Comparison of ENCODE assay signal across 8 mouse cellular contexts in the genomic region with DNA sequence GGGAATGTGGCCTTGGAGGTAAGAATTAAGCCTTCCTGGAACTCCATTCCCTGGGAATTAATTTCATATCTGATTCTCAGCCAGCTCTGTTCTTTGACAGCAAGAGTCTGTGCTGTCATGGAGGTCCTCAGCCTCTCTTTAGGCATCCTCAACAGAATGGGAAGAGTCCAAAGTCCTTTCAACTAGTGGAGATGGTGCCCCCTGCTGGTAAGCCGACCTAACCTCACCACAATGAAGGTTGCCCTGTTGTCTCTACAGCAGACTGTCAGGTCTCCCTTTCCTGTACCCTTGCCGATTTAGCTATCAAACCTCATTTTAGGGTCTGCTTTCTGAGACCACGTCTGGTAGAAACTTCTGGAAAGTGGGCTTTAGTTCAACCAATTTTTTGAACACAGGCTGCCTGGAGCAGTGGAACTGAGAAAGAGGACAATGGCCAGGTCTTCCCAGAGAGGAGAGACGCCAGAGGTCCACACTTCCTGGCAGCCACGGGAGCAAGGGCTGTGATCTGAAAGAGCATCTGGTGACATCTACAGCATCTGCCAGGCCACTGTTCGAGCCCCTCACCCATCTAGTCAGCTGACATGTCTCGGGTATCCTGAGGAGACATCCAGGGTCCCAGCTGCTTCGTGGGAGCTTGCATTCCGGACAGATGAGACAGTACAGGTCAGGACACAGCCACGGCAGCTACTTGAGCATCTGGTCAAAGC. TPM values are rescaled to one million over a fixed set of nuclear protein-coding genes. Genes with fewer than 3 reads are reported as not detected.
DNase-seq lines count a peak whose midpoint lies in the region; ATAC-seq and TF ChIP-seq lines count a peak whose summit lies in the region.

No protein-coding gene starts in this region.

- no peak overlapping the region for H3K27ac ChIP-seq in embryonic facial prominence, embryonic 15.5 days (replicated peaks)
- H3K27ac ChIP-seq in heart, embryonic 16.5 days (ENCODE audit: low read length) = no peak overlapping the region
- no peak overlapping the region for H3K27ac ChIP-seq in liver, embryonic 14.5 days

- no peaks in the 10 kb centered on the region for H3K36me3 ChIP-seq in embryonic facial prominence, embryonic 15.5 days
- no peaks in the 10 kb centered on the region for H3K36me3 ChIP-seq in heart, embryonic 16.5 days (ENCODE audit: control insufficient read depth, insufficient read depth)
- H3K36me3 ChIP-seq in liver, embryonic 14.5 days (replicated peaks; ENCODE audit: control insufficient read depth, insufficient read depth, low read depth) = no peaks in the 10 kb centered on the region

- H3K27me3 ChIP-seq in embryonic facial prominence, embryonic 15.5 days = no peaks in the 10 kb centered on the region
- no peaks in the 10 kb centered on the region for H3K27me3 ChIP-seq in heart, embryonic 16.5 days (ENCODE audit: control insufficient read depth, insufficient read depth, low read length)
- H3K27me3 ChIP-seq in liver, embryonic 14.5 days (ENCODE audit: control insufficient read depth, insufficient read depth, low read length) = no peaks in the 10 kb centered on the region

- peak; percentile 69 to 78 for DNase-seq in CD8-positive naive resting alpha-beta T cell, adult 2 months (ENCODE audit: low read depth in 2 of 2, low spot score in 2 of 2)
- DNase-seq in adrenal gland, postnatal 4 days (ENCODE audit: low spot score in 2 of 2) = peak; percentile 68 to 83
- peak; percentile 86 to 95 for DNase-seq in kidney, postnatal 36 days
- DNase-seq in liver, embryonic 14.5 days (ENCODE audit: low read depth in 3 of 3, low spot score in 3 of 3) = peak; percentile 47 to 49 (median 49)
- peak; percentile 75 for DNase-seq in testis, postnatal 14 days (ENCODE audit: low spot score)

- H3K4me3 ChIP-seq in embryonic facial prominence, embryonic 15.5 days (replicated peaks) = no peak overlapping the region
- no peak overlapping the region for H3K4me3 ChIP-seq in heart, embryonic 16.5 days (ENCODE audit: low read length)
- no peak overlapping the region for H3K4me3 ChIP-seq in liver, embryonic 14.5 days (ENCODE audit: insufficient read depth in 1 of 2, low read depth in 2 of 2, low read length in 2 of 2)

- H3K4me1 ChIP-seq in embryonic facial prominence, embryonic 15.5 days = no peaks in the 10 kb centered on the region
- 0 out of 2 replicates have a peak, but pooled peaks cover 2% of the 10 kb centered on the region for H3K4me1 ChIP-seq in heart, embryonic 16.5 days (ENCODE audit: control insufficient read depth, insufficient read depth, low read length)
- H3K4me1 ChIP-seq in liver, embryonic 14.5 days (replicated peaks; ENCODE audit: control insufficient read depth in 2 of 2, insufficient read depth in 2 of 2, low read length in 1 of 2) = 0 out of 4 replicates have a peak, but pooled peaks cover 0 to 2% of the 10 kb centered on the region in 2 experiments

- H3K9ac ChIP-seq in embryonic facial prominence, embryonic 15.5 days = no peak overlapping the region
- no peak overlapping the region for H3K9ac ChIP-seq in heart, embryonic 16.5 days (ENCODE audit: low read length)
- H3K9ac ChIP-seq in liver, embryonic 14.5 days (replicated peaks) = no peak overlapping the region

- TF ChIP-seq EP300 in liver, embryonic 14.5 days (IDR thresholded peaks at IDR 0.05; ENCODE audit: low read depth) = no peak

- ATAC-seq in embryonic facial prominence, embryonic 15.5 days (ENCODE audit: insufficient number of reproducible peaks, low FRiP score, low TSS enrichment, low read depth) = peak; percentile 62; the same call in 1 of the 2 replicates
- ATAC-seq in heart, embryonic 16.5 days (replicated peaks; ENCODE audit: extremely low read depth, insufficient read depth, low FRiP score) = peak; percentile 86
- peak; percentile 51; the same call in 1 of the 2 replicates for ATAC-seq in liver, embryonic 14.5 days (ENCODE audit: insufficient read depth)
- ATAC-seq in neutrophil, adult 5-6 weeks (ENCODE audit: extremely low read depth, insufficient number of reproducible peaks, low FRiP score, poor library complexity, severe bottlenecking) = peak; percentile 80

- no peak overlapping the region for H3K4me2 ChIP-seq in embryonic facial prominence, embryonic 15.5 days (replicated peaks)
- no peak overlapping the region for H3K4me2 ChIP-seq in heart, embryonic 16.5 days (ENCODE audit: low read depth, low read length)
- no peak overlapping the region for H3K4me2 ChIP-seq in liver, embryonic 14.5 days (ENCODE audit: low read depth)

- peak; percentile 89 for TF ChIP-seq CTCF in liver, embryonic 14.5 days (IDR thresholded peaks at IDR 0.05; ENCODE audit: low read depth)

- no peaks in the 10 kb centered on the region for H3K9me3 ChIP-seq in embryonic facial prominence, embryonic 15.5 days (replicated peaks)
- no peaks in the 10 kb centered on the region for H3K9me3 ChIP-seq in heart, embryonic 16.5 days (replicated peaks; ENCODE audit: control insufficient read depth, low read length)
- H3K9me3 ChIP-seq in liver, embryonic 14.5 days (ENCODE audit: control insufficient read depth, low read length) = no peaks in the 10 kb centered on the region

- WGBS in embryonic facial prominence, embryonic 15.5 days = 31% methylated on average over 10 of the region's 10 CpGs
- WGBS in heart, embryonic 16.5 days = 20% methylated on average over 10 of the region's 10 CpGs
- WGBS in liver, embryonic 14.5 days (ENCODE audit: insufficient replicate concordance) = 35% methylated on average over 10 of the region's 10 CpGs

RNA-seq across cellular contexts. Expression of a gene that starts 11.0 kb away (rescaled TPM):
- 10 to 100 TPM; 10.5 to 12.6 TPM for total RNA-seq in adrenal gland, postnatal 4 days (2021)
- polyA plus RNA-seq in embryonic facial prominence, embryonic 15.5 days (2015; fragmentation: Nextera tagmentation; extraction: Ambion mirVana) = 11.4 and 12.6 TPM in 2 replicates
- 5.5 and 5.7 TPM in 2 replicates for polyA plus RNA-seq in heart, embryonic 16.5 days (2015; fragmentation: Nextera tagmentation; extraction: Ambion mirVana)
- 2.4 and 4.1 TPM in 2 replicates for polyA plus RNA-seq in liver, embryonic 14.5 days (2012; rRNA removed)
- polyA plus RNA-seq in liver, embryonic 14.5 days (2014; fragmentation: Nextera tagmentation; extraction: Ambion mirVana) = 1.3 TPM in 2 replicates
- total RNA-seq in neutrophil, adult 5-6 weeks (2017) = 7.2 and 8.4 TPM in 2 replicates

RNA-seq across cellular contexts. Expression of a gene that starts 24.3 kb away (rescaled TPM):
- 10 to 100 TPM; 23.6 to 27.1 TPM for total RNA-seq in adrenal gland, postnatal 4 days (2021)
- 3.6 and 4.4 TPM in 2 replicates for polyA plus RNA-seq in embryonic facial prominence, embryonic 15.5 days (2015; fragmentation: Nextera tagmentation; extraction: Ambion mirVana)
- 4.9 and 6.2 TPM in 2 replicates for polyA plus RNA-seq in heart, embryonic 16.5 days (2015; fragmentation: Nextera tagmentation; extraction: Ambion mirVana)
- 3.3 and 3.7 TPM in 2 replicates for polyA plus RNA-seq in liver, embryonic 14.5 days (2012; rRNA removed)
- polyA plus RNA-seq in liver, embryonic 14.5 days (2014; fragmentation: Nextera tagmentation; extraction: Ambion mirVana) = 1.6 and 2.2 TPM in 2 replicates
- 6.5 and 15.8 TPM in 2 replicates for total RNA-seq in neutrophil, adult 5-6 weeks (2017)

RNA-seq across cellular contexts. Expression of a gene that starts 56.9 kb away (rescaled TPM):
- 10 to 100 TPM; 19.0 to 25.7 TPM for total RNA-seq in adrenal gland, postnatal 4 days (2021)
- 4.7 and 5.6 TPM in 2 replicates for polyA plus RNA-seq in embryonic facial prominence, embryonic 15.5 days (2015; fragmentation: Nextera tagmentation; extraction: Ambion mirVana)
- 5.5 and 5.6 TPM in 2 replicates for polyA plus RNA-seq in heart, embryonic 16.5 days (2015; fragmentation: Nextera tagmentation; extraction: Ambion mirVana)
- polyA plus RNA-seq in liver, embryonic 14.5 days (2012; rRNA removed) = 9.4 and 10.4 TPM in 2 replicates
- polyA plus RNA-seq in liver, embryonic 14.5 days (2014; fragmentation: Nextera tagmentation; extraction: Ambion mirVana) = 12.6 and 15.8 TPM in 2 replicates
- total RNA-seq in neutrophil, adult 5-6 weeks (2017) = 10.2 and 10.6 TPM in 2 replicates
